Mouse (Mus musculus) erythroblast, embryonic 14.5 days (primary cell): ENCODE data around the gene Uba7.

Source experiments
- GATA1 ChIP-seq: IDR thresholded peaks from 2 replicates; pipeline ENCODE4 v1.6.1; 2012; ENCODE audit warnings: low read length, inconsistent platforms, mixed read lengths
- TAL1 ChIP-seq: IDR thresholded peaks from 3 replicates; pipeline ENCODE4 v1.6.1; 2012; ENCODE audit warnings: low read length, inconsistent platforms, mixed read lengths

DNA sequence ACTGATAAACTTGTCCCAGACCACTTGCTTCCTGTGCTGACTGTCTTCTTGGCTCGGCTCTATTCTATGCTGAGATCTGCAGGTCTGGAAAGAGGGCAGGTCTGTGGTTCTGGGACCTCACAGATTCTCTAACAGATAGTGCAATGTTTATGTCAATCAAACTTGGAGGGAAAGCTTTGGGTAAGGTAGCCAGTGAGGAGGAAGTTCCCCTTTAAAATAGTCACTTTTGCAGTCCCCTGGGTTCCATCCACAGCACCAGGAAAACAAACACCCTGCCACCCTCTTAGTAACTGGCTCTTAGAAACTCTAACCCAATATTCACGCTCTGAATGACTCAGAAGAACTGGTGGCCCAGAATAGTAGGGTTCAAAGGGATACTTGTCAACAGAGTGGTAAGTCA is 19.2 kb downstream of the Uba7 start:
- TF ChIP-seq GATA1 (no peak), TAL1 (no peak)
